Mouse (Mus musculus): ENCODE data around the gene C2cd4d. TPM values are rescaled to one million over a fixed set of nuclear protein-coding genes. Genes with fewer than 3 reads are reported as not detected.

C2cd4d gene
- polyA plus RNA-seq, 1 experiment from 2014 or later, result 0.29 TPM

DNA sequence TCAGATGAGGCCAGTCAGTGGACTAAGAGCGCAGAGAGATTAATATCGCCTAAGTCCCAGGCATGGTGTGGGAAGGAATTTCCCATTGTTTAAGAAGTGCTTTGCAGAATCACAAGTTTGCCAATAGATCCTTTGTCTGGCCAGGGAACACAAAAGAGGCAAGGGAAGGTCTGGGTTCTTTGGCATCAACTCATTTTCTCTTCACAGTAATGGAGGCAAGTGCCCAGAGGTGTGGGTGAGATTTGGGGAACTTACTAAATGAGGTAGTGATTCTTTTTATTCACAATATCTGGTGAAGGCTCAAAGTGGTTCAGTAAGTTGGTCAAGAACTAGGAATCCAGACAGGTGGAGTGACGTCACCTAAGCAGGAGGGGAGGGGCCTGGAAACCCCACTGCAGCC, 17.3 kb upstream of the C2cd4d start:
- TF ChIP-seq EP300 (IDR thresholded peaks at IDR 0.05) (no peak), CTCF (IDR thresholded peaks at IDR 0.05) (no peak)
- WGBS, result 55% methylated on average over 3 of the region's 3 CpGs
- ATAC-seq (no peak), DNase-seq (ENCODE audit: low spot score) (no peak)
- Histone ChIP-seq H3K9ac (replicated peaks; ENCODE audit: low read depth) (no peak overlapping the region), H3K4me1 (ENCODE audit: insufficient read depth, low read depth, low read length) (no peaks in the 10 kb centered on the region), H3K36me3 (ENCODE audit: insufficient read depth, low read length) (no peaks in the 10 kb centered on the region), H3K27ac (ENCODE audit: low read length) (no peak overlapping the region), H3K4me2 (replicated peaks; ENCODE audit: low read depth, low read length) (no peak overlapping the region), H3K27me3 (replicated peaks; ENCODE audit: insufficient read depth, low read length) (no peaks in the 10 kb centered on the region), H3K9me3 (ENCODE audit: low read length) (no peaks in the 10 kb centered on the region), H3K4me3 (ENCODE audit: low read depth, low read length) (no peak overlapping the region)

DNA sequence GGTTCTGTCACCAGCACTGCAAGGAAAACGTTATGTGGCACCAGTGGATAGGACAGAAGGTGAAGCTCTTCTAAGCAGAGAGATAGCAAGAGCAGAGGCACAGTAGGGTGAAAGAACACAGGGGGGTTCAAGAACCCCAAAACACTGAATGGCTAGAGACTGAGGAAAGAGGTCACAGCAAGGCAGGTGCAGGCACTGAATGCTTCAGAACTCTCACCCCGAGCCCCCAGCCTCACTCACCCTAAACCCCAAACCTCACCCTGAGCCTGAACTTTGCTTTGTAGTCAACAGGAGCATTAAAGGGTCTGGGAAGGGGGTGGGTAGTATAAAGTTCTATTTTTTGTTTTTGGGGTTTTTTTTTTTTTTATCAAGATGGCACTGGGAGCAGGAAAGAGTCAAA, 14.1 kb upstream of the C2cd4d start:
- Histone ChIP-seq H3K27me3 (replicated peaks; ENCODE audit: insufficient read depth, low read length) (no peaks in the 10 kb centered on the region), H3K27ac (ENCODE audit: low read length) (no peak overlapping the region), H3K4me3 (ENCODE audit: low read depth, low read length) (no peak overlapping the region), H3K9me3 (ENCODE audit: low read length) (no peaks in the 10 kb centered on the region), H3K9ac (replicated peaks; ENCODE audit: low read depth) (no peak overlapping the region), H3K4me2 (replicated peaks; ENCODE audit: low read depth, low read length) (no peak overlapping the region), H3K4me1 (ENCODE audit: insufficient read depth, low read depth, low read length) (no peaks in the 10 kb centered on the region), H3K36me3 (ENCODE audit: insufficient read depth, low read length) (no peaks in the 10 kb centered on the region)
- ATAC-seq (no peak), DNase-seq (ENCODE audit: low spot score) (no peak)
- no peak for TF ChIP-seq EP300 (IDR thresholded peaks at IDR 0.05)
- WGBS, result 56% methylated on average over 2 of the region's 2 CpGs

DNA sequence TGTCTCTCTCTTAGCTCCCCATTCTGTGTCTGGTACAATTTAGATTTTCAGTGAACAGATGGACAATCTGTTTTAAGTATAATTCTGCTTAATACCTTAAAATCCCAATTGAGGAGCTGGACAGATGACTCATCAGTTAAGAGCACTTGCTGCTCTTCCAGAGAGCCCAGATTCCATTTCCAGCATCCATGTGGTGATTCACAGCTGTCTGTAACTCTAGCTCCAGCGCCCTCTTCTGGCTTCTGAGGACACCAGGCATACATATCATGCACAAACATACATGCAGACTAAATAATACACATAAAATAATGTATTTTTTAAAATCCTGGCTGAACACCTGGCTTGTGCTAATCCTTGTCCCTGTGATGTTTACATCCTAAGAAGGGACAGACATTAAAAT, 1.4 kb upstream of the C2cd4d start:
- H3K9ac ChIP-seq (replicated peaks; ENCODE audit: low read depth), result no peak overlapping the region
- WGBS, result 0% methylated on average over 1 of the region's 1 CpGs
- no peak overlapping the region for H3K4me2 ChIP-seq (replicated peaks; ENCODE audit: low read depth, low read length)
- TF ChIP-seq EP300 (IDR thresholded peaks at IDR 0.05) (no peak), CTCF (IDR thresholded peaks at IDR 0.05) (peak; percentile 65)
- H3K9me3 ChIP-seq (ENCODE audit: low read length), result peaks cover 3% of the 10 kb centered on the region; the same call in 1 of the 2 replicates
- no peak overlapping the region for H3K27ac ChIP-seq (ENCODE audit: low read length)
- H3K36me3 ChIP-seq (ENCODE audit: insufficient read depth, low read length), result no peaks in the 10 kb centered on the region
- H3K4me3 ChIP-seq (ENCODE audit: low read depth, low read length), result no peak overlapping the region
- no peak for ATAC-seq
- H3K27me3 ChIP-seq (replicated peaks; ENCODE audit: insufficient read depth, low read length), result 0 out of 2 replicates have a peak, but pooled peaks cover 5% of the 10 kb centered on the region
- peak; percentile 51 for DNase-seq (ENCODE audit: low spot score)
- no peaks in the 10 kb centered on the region; the same call in 1 of the 2 replicates for H3K4me1 ChIP-seq (ENCODE audit: insufficient read depth, low read depth, low read length)

DNA sequence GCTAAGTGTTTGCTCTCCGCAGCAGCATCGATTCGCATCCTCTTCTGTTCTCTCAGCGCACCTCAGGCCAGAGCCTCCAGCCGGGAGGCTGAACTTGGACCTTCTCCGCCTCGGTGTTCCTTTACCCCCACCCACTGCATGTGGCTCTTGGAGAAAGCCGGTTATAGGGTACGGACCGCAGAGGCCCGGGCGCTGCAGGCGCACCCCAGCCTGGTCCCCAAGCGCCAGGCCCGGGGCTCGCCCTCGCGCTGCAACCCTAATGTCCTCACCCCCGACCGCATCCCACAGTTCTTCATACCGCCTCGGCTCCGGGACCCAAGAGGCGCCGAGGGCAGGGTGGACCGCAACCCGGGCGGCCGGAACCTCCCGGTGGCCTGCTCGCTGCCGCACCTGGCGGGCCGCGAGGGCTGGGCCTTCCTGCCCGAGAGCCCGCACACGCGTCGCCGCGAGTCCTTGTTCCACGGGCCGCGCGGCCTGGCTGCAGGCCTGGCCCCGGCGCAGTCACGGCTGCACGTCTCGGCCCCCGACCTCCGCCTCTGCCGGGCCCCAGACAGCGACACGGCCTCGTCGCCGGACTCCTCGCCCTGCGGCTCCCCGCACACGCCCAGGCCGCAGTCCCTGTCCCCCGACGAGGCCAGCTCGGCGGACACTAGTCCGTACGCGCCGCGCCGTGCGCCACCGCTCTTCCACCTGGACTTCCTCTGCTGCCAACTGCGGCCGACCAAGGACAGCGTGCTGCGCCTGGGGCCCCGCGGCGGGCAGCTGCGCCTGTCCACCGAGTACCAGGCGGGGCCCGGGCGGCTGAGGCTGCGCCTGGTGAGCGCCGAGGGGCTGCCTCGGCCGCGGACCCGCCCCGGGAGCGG, 1.3 kb downstream of the C2cd4d start:
- ATAC-seq, result peak; percentile 69
- peak overlapping the region; percentile 79 for H3K4me2 ChIP-seq (replicated peaks; ENCODE audit: low read depth, low read length)
- peak overlapping the region; percentile 38 for H3K4me3 ChIP-seq (ENCODE audit: low read depth, low read length)
- no peak for TF ChIP-seq CTCF (IDR thresholded peaks at IDR 0.05)
- TF ChIP-seq EP300 (IDR thresholded peaks at IDR 0.05), result no peak
- H3K27me3 ChIP-seq (replicated peaks; ENCODE audit: insufficient read depth, low read length), result 0 out of 2 replicates have a peak, but pooled peaks cover 5% of the 10 kb centered on the region
- H3K9ac ChIP-seq (replicated peaks; ENCODE audit: low read depth), result peak overlapping the region; percentile 44; the same call in 1 of the 2 replicates
- 8% methylated on average over 72 of the region's 97 CpGs for WGBS
- no peaks in the 10 kb centered on the region for H3K36me3 ChIP-seq (ENCODE audit: insufficient read depth, low read length)
- H3K9me3 ChIP-seq (ENCODE audit: low read length), result peaks cover 3% of the 10 kb centered on the region; the same call in 1 of the 2 replicates
- H3K27ac ChIP-seq (ENCODE audit: low read length), result no peak overlapping the region
- peak; percentile 46 for DNase-seq (ENCODE audit: low spot score)
- no peaks in the 10 kb centered on the region; the same call in 1 of the 2 replicates for H3K4me1 ChIP-seq (ENCODE audit: insufficient read depth, low read depth, low read length)

DNA sequence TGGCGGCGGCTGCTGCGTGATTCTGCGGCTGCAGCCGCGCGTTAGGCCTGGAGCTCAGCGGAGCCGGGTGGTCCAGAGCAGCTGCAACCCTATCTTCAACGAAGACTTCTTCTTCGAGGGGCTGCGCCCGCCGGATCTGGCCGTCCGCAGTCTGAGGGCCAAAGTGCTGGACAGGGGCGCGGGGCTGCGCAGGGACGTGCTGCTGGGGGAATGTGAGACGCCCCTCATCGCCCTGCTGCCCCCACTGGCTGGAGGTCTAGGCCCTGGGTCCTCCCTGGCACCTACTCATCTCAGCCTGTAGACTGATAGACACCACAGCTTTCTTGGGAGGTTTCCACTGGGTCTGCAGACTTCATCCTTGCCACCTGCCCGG, 1.9 kb downstream of the C2cd4d start:
- H3K9ac ChIP-seq (replicated peaks; ENCODE audit: low read depth), result 0 out of 2 replicates have a peak overlapping the region, but pooled peaks have one; percentile 44
- H3K4me2 ChIP-seq (replicated peaks; ENCODE audit: low read depth, low read length), result peak overlapping the region; percentile 79
- peaks cover 3% of the 10 kb centered on the region; the same call in 1 of the 2 replicates for H3K9me3 ChIP-seq (ENCODE audit: low read length)
- TF ChIP-seq EP300 (IDR thresholded peaks at IDR 0.05) (no peak), CTCF (IDR thresholded peaks at IDR 0.05) (no peak)
- H3K4me3 ChIP-seq (ENCODE audit: low read depth, low read length), result peak overlapping the region; percentile 38
- ATAC-seq (0 out of 2 replicates have a peak, but pooled peaks have one; percentile 5), DNase-seq (ENCODE audit: low spot score) (no peak)
- H3K27ac ChIP-seq (ENCODE audit: low read length), result no peak overlapping the region
- no peaks in the 10 kb centered on the region; the same call in 1 of the 2 replicates for H3K4me1 ChIP-seq (ENCODE audit: insufficient read depth, low read depth, low read length)
- 4% methylated on average over 20 of the region's 23 CpGs for WGBS
- H3K36me3 ChIP-seq (ENCODE audit: insufficient read depth, low read length), result no peaks in the 10 kb centered on the region
- H3K27me3 ChIP-seq (replicated peaks; ENCODE audit: insufficient read depth, low read length), result 0 out of 2 replicates have a peak, but pooled peaks cover 5% of the 10 kb centered on the region

DNA sequence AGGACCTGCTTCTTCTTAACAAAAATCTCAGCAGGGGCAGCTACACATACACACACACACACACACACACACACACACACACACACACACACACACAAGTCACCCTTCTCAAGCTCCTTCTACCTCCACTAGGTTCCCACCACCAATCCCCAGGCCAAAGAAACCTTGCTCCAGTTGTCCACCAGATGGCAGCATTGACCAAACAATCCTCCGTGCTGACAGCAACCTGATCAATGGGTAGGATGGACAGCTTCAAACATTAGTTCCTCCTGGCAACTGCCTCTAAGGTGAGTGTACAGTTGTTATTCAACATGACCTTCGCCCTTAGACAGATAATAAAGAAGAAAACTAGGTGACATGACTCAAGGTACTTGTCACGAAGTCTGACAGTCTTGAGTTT, 4.5 kb downstream of the C2cd4d start:
- H3K27ac ChIP-seq (ENCODE audit: low read length), result no peak overlapping the region
- H3K27me3 ChIP-seq (replicated peaks; ENCODE audit: insufficient read depth, low read length), result 0 out of 2 replicates have a peak, but pooled peaks cover 5% of the 10 kb centered on the region
- H3K36me3 ChIP-seq (ENCODE audit: insufficient read depth, low read length), result no peaks in the 10 kb centered on the region
- no peak overlapping the region for H3K9ac ChIP-seq (replicated peaks; ENCODE audit: low read depth)
- 11% methylated on average over 3 of the region's 3 CpGs for WGBS
- H3K4me1 ChIP-seq (ENCODE audit: insufficient read depth, low read depth, low read length), result no peaks in the 10 kb centered on the region; the same call in 1 of the 2 replicates
- H3K9me3 ChIP-seq (ENCODE audit: low read length), result peaks cover 3% of the 10 kb centered on the region; the same call in 1 of the 2 replicates
- ATAC-seq (no peak), DNase-seq (ENCODE audit: low spot score) (peak; percentile 85)
- TF ChIP-seq EP300 (IDR thresholded peaks at IDR 0.05) (no peak), CTCF (IDR thresholded peaks at IDR 0.05) (peak; percentile 95)
- no peak overlapping the region for H3K4me3 ChIP-seq (ENCODE audit: low read depth, low read length)
- H3K4me2 ChIP-seq (replicated peaks; ENCODE audit: low read depth, low read length), result no peak overlapping the region

Data from lung, postnatal 0 days (tissue).